Mouse (Mus musculus): ENCODE measurements around the gene Zmym6.

DNA sequence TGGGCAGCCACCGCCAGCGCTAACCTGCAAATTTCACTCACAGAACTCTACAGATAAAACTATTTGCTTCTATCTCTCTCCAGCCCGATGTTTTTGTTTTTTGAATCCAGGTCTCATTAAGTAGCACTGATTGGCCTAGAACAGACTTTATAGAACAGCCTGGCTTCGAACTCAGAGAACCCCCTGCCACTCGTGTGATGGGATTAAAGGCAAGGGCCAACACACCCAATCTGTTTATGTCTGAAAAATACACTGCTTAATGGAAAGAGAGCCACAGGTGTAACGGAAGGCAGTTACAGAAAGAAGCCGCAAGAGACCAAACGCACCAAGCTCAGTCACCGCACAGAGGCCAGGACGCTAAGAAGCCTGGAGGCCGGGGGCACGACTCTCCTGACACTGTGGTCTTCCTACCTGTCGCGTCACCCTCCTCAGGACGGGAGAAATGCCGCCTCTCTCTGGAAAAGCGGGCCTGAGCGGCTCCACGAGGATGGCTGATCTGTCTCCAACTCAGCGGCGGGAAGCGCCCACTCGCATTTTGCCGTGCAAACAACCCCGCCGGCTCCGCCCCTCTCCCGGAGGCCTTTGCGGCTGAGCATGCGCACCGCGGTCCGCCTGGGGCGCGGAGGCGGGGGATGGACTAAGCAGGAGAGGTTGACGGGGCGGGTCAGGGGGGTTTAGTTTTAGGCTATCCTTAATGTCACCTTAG, 16.4 kb upstream of the Zmym6 start, which contains the start of gene Zmym1:
- TF ChIP-seq CTCF (IDR thresholded peaks at IDR 0.05; ENCODE audit: control insufficient read depth, insufficient read depth, insufficient replicate concordance, low read depth, low read length): no peak
- TF ChIP-seq POLR2A (IDR thresholded peaks at IDR 0.05; ENCODE audit: control insufficient read depth, low read depth, low read length): peak; percentile 88

All from testis, adult 2 months (tissue).